Mouse (Mus musculus) left cerebral cortex, adult 2 months (tissue): ENCODE data around the gene Runx1. TPM values are rescaled to one million over a fixed set of nuclear protein-coding genes. Genes with fewer than 3 reads are reported as not detected.

ENCODE experiments used
- DNase-seq, 2 experiments: peaks; one replicate each; pipeline ENCODE4 v3.0.0; 2021 to 2022; ENCODE audit warnings: low spot score in 2 of 2, mixed read lengths in 1 of 2; ENCODE audit errors: extremely low spot score in 1 of 2
- H3K27ac ChIP-seq: fragments of 200-600 bp; 2 replicates; pipeline ENCODE4 v1.8.1; 2022
- H3K4me3 ChIP-seq: fragments of 200-600 bp; 2 replicates; pipeline ENCODE4 v1.8.1; 2022
- CTCF ChIP-seq: fragments of 200-600 bp; IDR thresholded peaks from 2 replicates; pipeline ENCODE4 v1.8.1; 2022; ENCODE audit warnings: antibody characterized with exemption, mild to moderate bottlenecking, moderate library complexity
- intact Hi-C: fragments of 180-260 bp; cut with DNase I; formaldehyde crosslinking; loops from one replicate; pipeline ENCODE4 v1.15.1; 2025
- total RNA-seq, 2 experiments: library from RNA; stranded (reverse); gene quantifications; 2 replicates each; pipeline ENCODE4 v1.2.3; 2021

The Runx1 gene
- total RNA-seq, 2 experiments from 2014 or later: 1.3 to 1.7 TPM

GRCm38 (mm10) chr16:92686978-92687377, 139.0 kb downstream of the Runx1 start:
- intact Hi-C loops: no loop called here
- H3K27ac ChIP-seq: no peak overlapping the region
- no peak for DNase-seq
- TF ChIP-seq CTCF: no peak
- no peak overlapping the region for H3K4me3 ChIP-seq

GRCm38 (mm10) chr16:92685766-92686315, 140.1 kb downstream of the Runx1 start:
- no peak overlapping the region for H3K27ac ChIP-seq
- no peak for DNase-seq
- intact Hi-C loops: no loop called here
- no peak for TF ChIP-seq CTCF
- H3K4me3 ChIP-seq: no peak overlapping the region

GRCm38 (mm10) chr16:92684423-92685211, 141.3 kb downstream of the Runx1 start:
- no peak for DNase-seq
- H3K4me3 ChIP-seq: no peak overlapping the region
- intact Hi-C loops: no loop called here
- no peak for TF ChIP-seq CTCF
- H3K27ac ChIP-seq: no peak overlapping the region

GRCm38 (mm10) chr16:92676630-92677029, 149.3 kb downstream of the Runx1 start:
- no peak for DNase-seq
- H3K27ac ChIP-seq: no peak overlapping the region
- intact Hi-C loops: no loop called here
- no peak overlapping the region for H3K4me3 ChIP-seq
- TF ChIP-seq CTCF: no peak

- intact Hi-C loops: no loop called here
- no peak overlapping the region for H3K27ac ChIP-seq
- TF ChIP-seq CTCF: no peak
- no peak overlapping the region for H3K4me3 ChIP-seq
- no peak for DNase-seq
Measured at GRCm38 (mm10) chr16:92675677-92676076, 150.3 kb downstream of the Runx1 start.

- DNase-seq: no peak
- intact Hi-C loops: no loop called here
- no peak for TF ChIP-seq CTCF
- no peak overlapping the region for H3K4me3 ChIP-seq
- H3K27ac ChIP-seq: no peak overlapping the region
Measured at GRCm38 (mm10) chr16:92674916-92675450, 151.0 kb downstream of the Runx1 start.

- no peak overlapping the region for H3K4me3 ChIP-seq
- TF ChIP-seq CTCF: no peak
- DNase-seq: no peak
- intact Hi-C loops: no loop called here
- H3K27ac ChIP-seq: no peak overlapping the region
Measured at GRCm38 (mm10) chr16:92674121-92674816, 151.7 kb downstream of the Runx1 start.

GRCm38 (mm10) chr16:92668807-92669206, 157.1 kb downstream of the Runx1 start:
- no peak for DNase-seq
- TF ChIP-seq CTCF: no peak
- intact Hi-C loops: no loop called here
- H3K4me3 ChIP-seq: no peak overlapping the region
- no peak overlapping the region for H3K27ac ChIP-seq

GRCm38 (mm10) chr16:92661757-92662156, 164.2 kb downstream of the Runx1 start:
- Histone ChIP-seq H3K27ac (no peak overlapping the region), H3K4me3 (no peak overlapping the region)
- intact Hi-C loops: no loop called here
- no peak for DNase-seq
- no peak for TF ChIP-seq CTCF

GRCm38 (mm10) chr16:92656750-92657149, 169.2 kb downstream of the Runx1 start:
- no peak for TF ChIP-seq CTCF
- Histone ChIP-seq H3K27ac (no peak overlapping the region), H3K4me3 (no peak overlapping the region)
- no peak for DNase-seq
- intact Hi-C loops: no loop called here

- intact Hi-C loops: no loop called here
- DNase-seq: no peak
- no peak for TF ChIP-seq CTCF
- Histone ChIP-seq H3K4me3 (no peak overlapping the region), H3K27ac (no peak overlapping the region)
Measured at GRCm38 (mm10) chr16:92654294-92654950, 171.5 kb downstream of the Runx1 start.

GRCm38 (mm10) chr16:92653816-92654215, 172.1 kb downstream of the Runx1 start:
- TF ChIP-seq CTCF: no peak
- intact Hi-C loops: no loop called here

More at GRCm38 (mm10) chr16:92653816-92654215, 172.1 kb downstream of the Runx1 start:
- no peak overlapping the region for H3K27ac ChIP-seq
- DNase-seq: no peak
- H3K4me3 ChIP-seq: no peak overlapping the region
